Mouse (Mus musculus) brown adipose tissue, adult 24 weeks (tissue): Measurements from ENCODE around the gene Bptf. TPM values are rescaled to one million over a fixed set of nuclear protein-coding genes. Genes with fewer than 3 reads are reported as not detected.
"Not testable (repeated sequence)": the region's sequence is repeated elsewhere in the genome, so short reads cannot be mapped to it uniquely, and the experiment has no call there.

ENCODE experiments used
- H3K27ac ChIP-seq: fragments of 200-500 bp; replicated peaks from 2 replicates; pipeline ENCODE4 v1.5.1; 2012; ENCODE audit warnings: low read depth, mild to moderate bottlenecking, low read length
- H3K4me1 ChIP-seq: fragments of 200-500 bp; 2 replicates; pipeline ENCODE4 v1.6.1; 2012; ENCODE audit warnings: low read length, mixed read lengths; ENCODE audit not compliant: control insufficient read depth, insufficient read depth, insufficient read length
- H3K4me3 ChIP-seq: fragments of 200-500 bp; 2 replicates; pipeline ENCODE4 v1.5.1; 2012; ENCODE audit warnings: low read depth, mild to moderate bottlenecking, low read length, moderate library complexity; ENCODE audit not compliant: insufficient read depth
- polyA plus RNA-seq: library from polyadenylated mRNA; stranded (reverse); fragments of >200 nt; gene quantifications from 2 replicates; pipeline ENCODE4 v1.2.4, GENCODE M21; 2012; ENCODE audit not compliant: missing spikeins, insufficient read depth, insufficient read length

The Bptf gene
- polyA plus RNA-seq: 11.2 and 12.0 TPM in 2 replicates

- Histone ChIP-seq H3K27ac (peak within 1 kb of the TSS; percentile 92), H3K4me1 (no peaks in the 10 kb centered on the region), H3K4me3 (peak within 1 kb of the TSS; percentile 99)
Observed at GRCm38 (mm10) chr11:107131749-107132421, at the start of gene Bptf. Gene Bptf, minus strand, starts transcription at chr11:107132127.

DNA sequence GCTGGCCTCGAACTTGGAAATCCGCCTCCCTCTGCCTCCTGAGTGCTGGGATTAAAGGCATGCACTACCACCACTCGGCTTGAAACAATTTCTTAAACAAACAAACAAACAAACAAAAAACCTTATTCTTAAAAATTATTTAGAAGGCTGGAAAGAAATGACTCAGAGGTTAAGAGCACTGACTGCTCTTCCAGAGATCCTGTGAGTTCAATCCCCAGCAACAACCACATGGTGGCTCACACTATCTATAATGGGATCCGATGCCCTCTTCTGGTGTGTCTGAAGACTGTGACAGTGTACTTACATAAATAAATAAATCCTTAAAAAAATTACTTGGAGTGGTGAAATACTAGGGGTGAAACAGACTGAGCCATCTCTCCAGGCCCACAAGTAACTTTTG, 29.3 kb upstream of the Bptf start:
- Histone ChIP-seq H3K4me3 (no peak overlapping the region), H3K4me1 (no peaks in the 10 kb centered on the region), H3K27ac (no peak overlapping the region)

- Histone ChIP-seq H3K4me1 (no peaks in the 10 kb centered on the region), H3K4me3 (no peak overlapping the region), H3K27ac (no peak overlapping the region)
Observed at GRCm38 (mm10) chr11:107159034-107159433, 27.1 kb upstream of the Bptf start.

GRCm38 (mm10) chr11:107156977-107157642, 25.2 kb upstream of the Bptf start:
- no peak overlapping the region for H3K27ac ChIP-seq
- H3K4me1 ChIP-seq: no peaks in the 10 kb centered on the region
- no peak overlapping the region for H3K4me3 ChIP-seq

GRCm38 (mm10) chr11:107155292-107155691, 23.4 kb upstream of the Bptf start:
- Histone ChIP-seq H3K4me1 (no peaks in the 10 kb centered on the region), H3K4me3 (no peak overlapping the region), H3K27ac (no peak overlapping the region)

DNA sequence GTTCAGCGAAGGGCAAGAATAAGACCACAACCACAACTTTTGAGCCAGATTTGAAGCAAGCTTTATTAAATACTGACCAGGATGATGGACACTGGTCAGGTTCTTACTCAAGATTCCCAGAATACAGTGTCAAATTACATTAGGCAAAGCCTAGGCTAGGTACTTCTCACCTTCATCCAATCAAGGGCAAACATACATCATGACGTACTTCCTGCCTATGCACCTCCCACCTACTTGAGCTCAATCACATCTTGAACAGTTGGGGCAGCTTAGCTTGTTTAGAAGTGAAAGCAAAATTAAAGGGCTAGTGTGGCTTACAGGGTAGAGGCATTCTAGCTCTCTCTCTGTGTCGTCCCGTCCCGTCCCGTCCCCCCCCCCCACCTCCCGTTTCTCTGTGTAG, 22.5 kb upstream of the Bptf start:
- H3K4me3 ChIP-seq: no peak overlapping the region
- no peaks in the 10 kb centered on the region for H3K4me1 ChIP-seq
- H3K27ac ChIP-seq: no peak overlapping the region

- Histone ChIP-seq H3K4me1 (no peaks in the 10 kb centered on the region), H3K27ac (no peak overlapping the region), H3K4me3 (no peak overlapping the region)
Observed at GRCm38 (mm10) chr11:107153645-107154044, 21.7 kb upstream of the Bptf start.

DNA sequence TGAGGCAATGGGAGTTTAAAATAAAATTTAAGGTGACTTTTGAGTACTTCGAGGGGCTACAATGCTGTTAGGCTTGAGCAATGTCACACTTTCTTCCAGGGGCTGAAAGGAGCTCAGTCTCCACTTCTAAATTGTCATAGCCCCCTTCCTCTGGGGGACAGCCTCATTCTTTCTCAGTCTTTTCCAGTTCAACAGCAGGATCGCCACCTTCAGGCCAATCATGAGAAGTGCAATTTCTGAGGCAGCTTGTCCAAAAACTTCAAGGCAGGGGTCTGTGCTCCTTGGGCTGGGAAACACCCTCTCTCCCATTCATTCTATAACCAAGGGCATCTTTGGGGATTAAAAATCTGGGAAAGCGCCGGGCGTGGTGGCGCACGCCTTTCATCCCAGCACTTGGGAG, 19.9 kb upstream of the Bptf start:
- no peak overlapping the region for H3K27ac ChIP-seq
- H3K4me3 ChIP-seq: no peak overlapping the region
- no peaks in the 10 kb centered on the region for H3K4me1 ChIP-seq

DNA sequence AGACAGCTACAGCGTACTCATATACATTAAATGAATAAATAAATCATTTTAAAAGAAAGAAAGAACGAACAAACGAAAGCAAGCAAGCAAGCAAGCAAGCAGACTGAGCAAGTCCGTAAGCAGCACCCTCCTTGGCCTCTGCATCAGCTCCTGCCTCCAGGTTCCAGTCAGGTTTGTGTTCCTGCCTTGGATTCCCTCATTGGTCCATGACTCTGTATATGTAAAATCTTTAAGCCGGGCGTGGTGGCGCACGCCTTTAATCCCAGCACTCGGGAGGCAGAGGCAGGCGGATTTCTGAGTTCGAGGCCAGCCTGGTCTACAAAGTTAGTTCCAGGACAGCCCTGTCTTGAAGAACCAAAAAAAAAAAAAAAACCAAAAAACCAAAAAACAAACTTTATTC, 12.0 kb upstream of the Bptf start:
- not testable (repeated sequence) for H3K4me1 ChIP-seq, H3K27ac ChIP-seq, H3K4me3 ChIP-seq

DNA sequence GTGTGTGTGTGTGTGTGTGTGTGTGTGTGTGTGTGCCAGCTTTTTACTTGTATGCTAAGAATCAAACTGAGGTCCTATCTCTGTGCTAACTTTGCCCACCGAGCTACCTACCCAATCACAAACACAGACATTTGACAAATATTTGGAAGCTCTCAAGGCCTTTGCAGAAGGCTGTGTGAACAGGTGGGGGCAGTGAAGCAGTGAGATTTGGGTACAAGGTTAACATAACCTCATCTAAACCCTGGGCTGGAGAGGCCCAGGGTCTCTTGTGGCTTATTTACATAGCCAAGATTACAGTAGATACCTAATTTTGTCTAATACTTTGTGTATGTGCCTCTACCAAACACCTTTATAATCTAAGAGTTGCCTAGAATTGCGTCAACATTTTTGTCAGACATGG, 10.5 kb upstream of the Bptf start:
- no peaks in the 10 kb centered on the region for H3K4me1 ChIP-seq
- no peak overlapping the region for H3K27ac ChIP-seq
- no peak overlapping the region for H3K4me3 ChIP-seq

GRCm38 (mm10) chr11:107140756-107141155, 8.8 kb upstream of the Bptf start:
- H3K4me1 ChIP-seq: no peaks in the 10 kb centered on the region
- H3K27ac ChIP-seq: no peak overlapping the region
- no peak overlapping the region for H3K4me3 ChIP-seq

- Histone ChIP-seq H3K4me1 (no peaks in the 10 kb centered on the region), H3K27ac (no peak overlapping the region), H3K4me3 (no peak overlapping the region)
Observed at GRCm38 (mm10) chr11:107138633-107139032, 6.7 kb upstream of the Bptf start.

DNA sequence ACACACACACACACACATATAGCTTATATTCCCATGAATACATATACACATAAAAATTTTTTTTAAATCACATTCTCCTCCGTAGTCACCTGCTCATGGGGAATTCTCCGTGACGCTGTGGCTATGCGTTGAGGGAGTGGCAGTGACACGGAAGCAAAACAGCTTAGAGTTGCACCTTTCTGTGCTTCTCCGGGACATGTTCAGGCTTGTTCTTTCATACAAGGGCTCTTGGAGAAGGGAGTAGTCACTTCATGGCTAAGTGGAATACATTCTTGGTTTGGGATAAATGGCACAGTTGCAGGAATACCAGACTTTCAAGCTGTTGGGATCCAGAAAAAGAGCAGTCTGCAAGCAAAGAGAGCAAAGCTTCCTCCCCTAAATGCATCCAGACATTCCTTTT, 5.7 kb upstream of the Bptf start:
- Histone ChIP-seq H3K4me1 (no peaks in the 10 kb centered on the region), H3K27ac (no peak overlapping the region), H3K4me3 (no peak overlapping the region)

DNA sequence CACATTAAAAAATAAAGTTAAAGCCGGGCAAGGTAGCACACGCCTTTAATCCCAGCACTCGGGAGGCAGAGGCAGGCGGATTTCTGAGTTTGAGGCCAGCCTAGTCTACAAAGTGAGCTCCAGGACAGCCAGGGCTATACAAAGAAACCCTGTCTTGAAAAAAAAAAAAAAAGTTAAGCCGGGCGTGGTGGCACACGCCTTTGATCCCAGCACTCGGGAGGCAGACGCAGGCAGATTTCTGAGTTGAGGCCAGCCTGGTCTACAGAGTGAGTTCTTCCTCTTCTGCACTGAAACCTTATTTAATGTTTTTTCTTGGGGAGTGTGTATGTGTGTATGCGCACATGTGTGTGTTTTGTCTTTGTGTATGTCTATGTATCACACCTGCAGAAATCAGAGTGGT, 4.5 kb upstream of the Bptf start:
- not testable (repeated sequence) for H3K27ac ChIP-seq, H3K4me3 ChIP-seq, H3K4me1 ChIP-seq

DNA sequence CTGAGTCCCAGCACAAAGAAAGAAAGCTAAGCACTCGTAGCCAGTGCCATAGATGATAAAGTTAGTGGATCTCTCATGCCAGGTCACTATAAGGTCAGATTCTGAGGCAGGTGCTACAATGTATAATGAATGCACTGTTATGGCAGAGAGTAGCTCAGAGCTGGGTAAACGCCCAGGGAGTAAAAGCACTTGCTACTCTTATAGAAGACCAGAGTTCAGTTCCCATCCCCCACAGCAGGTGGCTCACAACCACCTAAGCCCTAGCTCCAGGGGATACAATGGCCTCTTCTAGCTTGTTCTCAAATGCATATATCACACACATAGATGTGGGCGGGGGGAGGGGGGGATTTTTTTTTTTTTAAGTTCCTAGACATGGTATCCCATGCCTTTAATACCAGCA, 3.8 kb upstream of the Bptf start:
- Histone ChIP-seq H3K4me3 (no peak overlapping the region), H3K4me1 (no peaks in the 10 kb centered on the region), H3K27ac (no peak overlapping the region)

- no peaks in the 10 kb centered on the region for H3K4me1 ChIP-seq
- H3K4me3 ChIP-seq: peak overlapping the region; percentile 92
- peak overlapping the region; percentile 43; the same call in 1 of the 2 replicates for H3K27ac ChIP-seq
Observed at GRCm38 (mm10) chr11:107132426-107132825, 499 bp upstream of the Bptf start.
